Mouse (Mus musculus) CH12.LX (cell line): ENCODE data around the gene Wipf1. TPM values are rescaled to one million over a fixed set of nuclear protein-coding genes. Genes with fewer than 3 reads are reported as not detected.

ENCODE experiments used
- DNase-seq: peaks from one replicate; pipeline ENCODE4 v3.0.0-alpha.2; 2013; ENCODE audit errors: extremely low read depth
- H3K27ac ChIP-seq: 2 replicates; pipeline ENCODE4 v1.5.1; 2012; ENCODE audit warnings: low read depth, mild to moderate bottlenecking, control low read depth, moderate library complexity; ENCODE audit not compliant: insufficient read depth
- H3K27me3 ChIP-seq: replicated peaks from 2 replicates; pipeline ENCODE3; 2012; ENCODE audit warnings: inconsistent platforms
- H3K36me3 ChIP-seq, 2 experiments: replicated peaks in 1 of 2; 2 replicates each; pipeline versions ENCODE3 to v1.6.1; 2012; ENCODE audit warnings: inconsistent platforms in 1 of 2, low read length in 1 of 2, mild to moderate bottlenecking in 1 of 2, mixed read lengths in 1 of 2, moderate library complexity in 1 of 2; ENCODE audit not compliant: control insufficient read depth in 1 of 2, insufficient read depth in 1 of 2
- H3K4me1 ChIP-seq, 2 experiments: 2 replicates each; pipeline ENCODE4 v1.6.1; 2012; ENCODE audit warnings: inconsistent platforms in 1 of 2, moderate library complexity in 1 of 2; ENCODE audit not compliant: insufficient read depth in 2 of 2, control insufficient read depth in 1 of 2
- H3K4me2 ChIP-seq: 2 replicates; pipeline ENCODE4 v1.6.1; 2012; ENCODE audit warnings: low read depth, mild to moderate bottlenecking, control low read depth; ENCODE audit not compliant: poor library complexity, insufficient read depth, severe bottlenecking
- H3K4me3 ChIP-seq, 3 experiments: fragments of 150-350 bp in 1 of 3; sonication (generic) in 1 of 3; replicated peaks in 1 of 3; 2 replicates each; pipeline versions ENCODE3 to v1.5.1; 2011 to 2012; ENCODE audit warnings: low read depth in 2 of 3, low read length in 2 of 3, mild to moderate bottlenecking in 2 of 3, moderate library complexity in 2 of 3, control low read depth in 1 of 3, improper control_type of control experiment in 1 of 3, inconsistent platforms in 1 of 3, mixed read lengths in 1 of 3; ENCODE audit not compliant: poor library complexity in 1 of 3
- H3K79me2 ChIP-seq: replicated peaks from 2 replicates; pipeline ENCODE4 v1.6.1; 2012; ENCODE audit warnings: mild to moderate bottlenecking, moderate library complexity; ENCODE audit not compliant: control insufficient read depth, poor library complexity, insufficient read depth, severe bottlenecking; ENCODE audit errors: extremely low read depth
- H3K9ac ChIP-seq: 2 replicates; pipeline ENCODE4 v1.6.1; 2012; ENCODE audit warnings: low read depth, mild to moderate bottlenecking, control low read depth, moderate library complexity; ENCODE audit not compliant: insufficient read depth
- H3K9me3 ChIP-seq: replicated peaks from 2 replicates; pipeline ENCODE3; 2012; ENCODE audit warnings: low read length, inconsistent platforms, mixed read lengths
- CHD2 ChIP-seq: IDR thresholded peaks from 2 replicates; pipeline ENCODE4 v1.6.1; 2011; ENCODE audit warnings: low read length, improper control_type of control experiment
- CTCF ChIP-seq, 2 experiments: IDR thresholded peaks in 1 of 2; conservative IDR thresholded peaks in 1 of 2; 2 replicates each; pipeline ENCODE4 v1.5.1; 2011 to 2012; ENCODE audit warnings: low read depth in 2 of 2, low read length in 2 of 2, improper control_type of control experiment in 1 of 2, inconsistent platforms in 1 of 2, mild to moderate bottlenecking in 1 of 2, moderate library complexity in 1 of 2
- ELF1 ChIP-seq: IDR thresholded peaks from 2 replicates; pipeline ENCODE4 v1.6.1; 2014; ENCODE audit warnings: low read depth, mild to moderate bottlenecking, inconsistent platforms, low read length, improper control_type of control experiment
- EP300 ChIP-seq: IDR thresholded peaks from 2 replicates; pipeline ENCODE4 v1.6.1; 2011; ENCODE audit warnings: low read length, improper control_type of control experiment
- ETS1 ChIP-seq: conservative IDR thresholded peaks from 2 replicates; pipeline ENCODE4 v1.6.1; 2012; ENCODE audit warnings: low read depth, mild to moderate bottlenecking, inconsistent platforms, low read length, improper control_type of control experiment, moderate library complexity
- POLR2A ChIP-seq: IDR thresholded peaks from 2 replicates; pipeline ENCODE4 v1.6.1; 2011; ENCODE audit warnings: low read depth, mild to moderate bottlenecking, improper control_type of control experiment, low read length
- UBTF ChIP-seq: IDR thresholded peaks from 2 replicates; pipeline ENCODE4 v1.6.1; 2012; ENCODE audit warnings: low read depth, mild to moderate bottlenecking, inconsistent platforms, low read length, improper control_type of control experiment, moderate library complexity
- ZMIZ1 ChIP-seq: IDR thresholded peaks from 2 replicates; pipeline ENCODE4 v1.6.1; 2012; ENCODE audit warnings: low read depth, mild to moderate bottlenecking, inconsistent platforms, low read length, improper control_type of control experiment
- dilution Hi-C: fragments of 300-500 bp; cut with MboI; formaldehyde crosslinking; loops from 2 replicates; pipeline ENCODE4 v1.14.3; 2020; ENCODE audit warnings: low sequenced_read_pairs; ENCODE audit not compliant: extremely low pct_unique_long_range_greater_than_20kb, extremely low pct_ligation_motif_present
- in situ Hi-C: fragments of 300-500 bp; cut with MboI; formaldehyde crosslinking; loops from 3 replicates; pipeline ENCODE4 v1.14.3; 2019; ENCODE audit warnings: low sequenced_read_pairs, low pct_ligation_motif_present, low pct_unique_long_range_greater_than_20kb, mixed read lengths
- polyA plus RNA-seq: library from polyadenylated mRNA; unstranded; fragments of >175 nt; gene quantifications from 2 replicates; pipeline ENCODE4 v1.2.1, GENCODE M21; 2012; ENCODE audit warnings: low read depth; ENCODE audit not compliant: insufficient read length
- total RNA-seq, 2 experiments: library from RNA; depleted of rRNA; stranded (reverse); fragments of 300-350 nt in 1 of 2; fragments of >200 nt in 1 of 2; gene quantifications; 2 replicates each; pipeline ENCODE4 v1.2.3; 2012 to 2014

Gene Wipf1
- total and polyA plus RNA-seq, 3 experiments: 18.3 to 95.0 (median 21.8) TPM

GRCm38 (mm10) chr2:73456154-73456553 lies 73.4 kb downstream of the Wipf1 start:
- no peak for TF ChIP-seq CTCF (conservative IDR thresholded peaks at IDR 0.05 in 1 of 2, IDR thresholded peaks at IDR 0.05 in 1 of 2; ENCODE audit: low read depth in 2 of 2, low read length in 2 of 2)
- TF ChIP-seq UBTF: no peak
- TF ChIP-seq EP300: no peak
- in situ Hi-C loops: no loop called here
- peak overlapping the region; percentile 67 for H3K27ac ChIP-seq
- no peak overlapping the region for H3K9ac ChIP-seq
- no peak for DNase-seq
- peaks cover 46% of the 10 kb centered on the region for H3K79me2 ChIP-seq
- H3K27me3 ChIP-seq: no peaks in the 10 kb centered on the region
- dilution Hi-C loops: no loop called here
- H3K9me3 ChIP-seq: no peaks in the 10 kb centered on the region
- no peak overlapping the region for H3K4me3 ChIP-seq
- H3K36me3 ChIP-seq: peaks cover 10 to 24% of the 10 kb centered on the region in 2 experiments
- peaks cover 30 to 57% of the 10 kb centered on the region in 2 experiments for H3K4me1 ChIP-seq
- H3K4me2 ChIP-seq: peak overlapping the region; percentile 37; the same call in 1 of the 2 replicates

GRCm38 (mm10) chr2:73455541-73455940 lies 74.0 kb downstream of the Wipf1 start:
- Histone ChIP-seq H3K4me1 (peaks cover 30 to 54% of the 10 kb centered on the region in 2 experiments), H3K27me3 (no peaks in the 10 kb centered on the region), H3K79me2 (peaks cover 47% of the 10 kb centered on the region), H3K36me3 (peaks cover 10 to 24% of the 10 kb centered on the region in 2 experiments), H3K4me3 (no peak overlapping the region), H3K4me2 (peak overlapping the region; percentile 37; the same call in 1 of the 2 replicates), H3K9ac (no peak overlapping the region), H3K9me3 (no peaks in the 10 kb centered on the region), H3K27ac (peak overlapping the region; percentile 67)
- no peak for DNase-seq
- dilution Hi-C loops (no loop called here), in situ Hi-C loops (no loop called here)
- TF ChIP-seq CHD2: no peak
- TF ChIP-seq ETS1: peak; percentile 58

GRCm38 (mm10) chr2:73454682-73455081 lies 74.9 kb downstream of the Wipf1 start:
- DNase-seq: peak; percentile 83

More at GRCm38 (mm10) chr2:73454682-73455081, 74.9 kb downstream of the Wipf1 start:
- Histone ChIP-seq H3K79me2 (peaks cover 53% of the 10 kb centered on the region), H3K4me1 (peaks cover 33 to 54% of the 10 kb centered on the region in 2 experiments), H3K27ac (peak overlapping the region; percentile 67), H3K4me2 (peak overlapping the region; percentile 71), H3K36me3 (peaks cover 10 to 24% of the 10 kb centered on the region in 2 experiments), H3K9ac (peak overlapping the region; percentile 85; the same call in 1 of the 2 replicates), H3K9me3 (no peaks in the 10 kb centered on the region)
- in situ Hi-C loops: no loop called here
- no peak for TF ChIP-seq CHD2
- 0 out of 2 replicates have a peak, but pooled peaks have one; percentile 14 for TF ChIP-seq ZMIZ1
- TF ChIP-seq ELF1: peak; percentile 57; the same call in 1 of the 2 replicates
- peak; percentile 59 for TF ChIP-seq POLR2A
- TF ChIP-seq, all 38 proteins: peak for 3
- dilution Hi-C loops: no loop called here
- peak overlapping the region; percentile 52 to 67 (median 60) for H3K4me3 ChIP-seq
- H3K27me3 ChIP-seq: no peaks in the 10 kb centered on the region
